Mouse (Mus musculus) embryonic facial prominence, embryonic 14.5 days (tissue): ENCODE results near the gene Ifitm6. TPM values are rescaled to one million over a fixed set of nuclear protein-coding genes. Genes with fewer than 3 reads are reported as not detected.
"Not testable (repeated sequence)": the region's sequence is repeated elsewhere in the genome, so short reads cannot be mapped to it uniquely, and the experiment has no call there.

Experiments used
- ATAC-seq: fragments of 200-750 bp; cut with Nextera tagmentation; 2 replicates; pipeline ENCODE4 v1.8.0; 2017; ENCODE audit warnings: low read depth, moderate number of reproducible peaks, moderate TSS enrichment
- DNase-seq: peaks from one replicate; pipeline ENCODE4 v3.0.0-alpha.2; 2015; ENCODE audit warnings: low spot score
- H3K27ac ChIP-seq: fragments of 300-500 bp; sonication (generic); replicated peaks from 2 replicates; pipeline ENCODE4 v1.5.1; 2014; ENCODE audit warnings: low read depth, mild to moderate bottlenecking, low read length, moderate library complexity
- H3K27me3 ChIP-seq: fragments of 300-500 bp; sonication (generic); replicated peaks from 2 replicates; pipeline ENCODE4 v1.6.1; 2014; ENCODE audit warnings: low read length; ENCODE audit not compliant: control insufficient read depth, insufficient read depth
- H3K36me3 ChIP-seq: fragments of 300-500 bp; sonication (generic); 2 replicates; pipeline ENCODE4 v1.6.1; 2014; ENCODE audit warnings: low read length, mixed read lengths; ENCODE audit not compliant: control insufficient read depth, insufficient read depth
- H3K4me1 ChIP-seq: fragments of 300-500 bp; sonication (generic); 2 replicates; pipeline ENCODE4 v1.6.1; 2014; ENCODE audit warnings: antibody characterized with exemption, low read length; ENCODE audit not compliant: control insufficient read depth, insufficient read depth
- H3K4me2 ChIP-seq: fragments of 300-500 bp; sonication (generic); 2 replicates; pipeline ENCODE4 v1.6.1; 2014; ENCODE audit warnings: low read depth, mild to moderate bottlenecking, low read length, moderate library complexity, mixed read lengths
- H3K4me3 ChIP-seq: fragments of 300-500 bp; sonication (generic); 2 replicates; pipeline ENCODE4 v1.5.1; 2014; ENCODE audit warnings: low read depth, mild to moderate bottlenecking, low read length
- H3K9ac ChIP-seq: fragments of 300-500 bp; sonication (generic); 2 replicates; pipeline ENCODE4 v1.6.1; 2014; ENCODE audit warnings: low read depth, mild to moderate bottlenecking, low read length, moderate library complexity, mixed read lengths
- H3K9me3 ChIP-seq: fragments of 300-500 bp; sonication (generic); 2 replicates; pipeline ENCODE4 v1.6.1; 2016; ENCODE audit warnings: low read length; ENCODE audit not compliant: control insufficient read depth
- WGBS: fragments of 180-500 bp; shearing (Covaris S2); extraction: QIAGEN DNeasy Blood & Tissue Kit; methylation state at CpG from one replicate; pipeline ENCODE4 v1.1.7; 2014; 5-methylcytosine and 5-hydroxymethylcytosine counted together
- polyA plus RNA-seq: library from polyadenylated mRNA; unstranded; fragments of >200 nt; fragmentation: Nextera tagmentation; extraction: Ambion mirVana; gene quantifications from 2 replicates; pipeline ENCODE4 v1.2.1, GENCODE M21; 2014

Gene Ifitm6
- polyA plus RNA-seq, 1 experiment from 2014 or later: 2.1 TPM

GRCm38 (mm10) chr7:141038090-141039032 is 20.6 kb upstream of the Ifitm6 start:
- WGBS: 68% methylated on average over 20 of the region's 21 CpGs
- no peak for ATAC-seq

GRCm38 (mm10) chr7:141036624-141037023 is 18.9 kb upstream of the Ifitm6 start:
- not testable (repeated sequence) for H3K9me3 ChIP-seq, H3K36me3 ChIP-seq, H3K9ac ChIP-seq, H3K4me2 ChIP-seq, H3K27ac ChIP-seq, H3K27me3 ChIP-seq, ATAC-seq, H3K4me1 ChIP-seq, DNase-seq, H3K4me3 ChIP-seq
- 78% methylated on average over 1 of the region's 2 CpGs for WGBS

More at GRCm38 (mm10) chr7:141038090-141039032, 20.6 kb upstream of the Ifitm6 start:
- no peak for DNase-seq
- Histone ChIP-seq H3K4me1 (peaks cover 5% of the 10 kb centered on the region), H3K27ac (no peak overlapping the region), H3K4me2 (no peak overlapping the region), H3K9me3 (no peaks in the 10 kb centered on the region), H3K27me3 (no peaks in the 10 kb centered on the region), H3K4me3 (no peak overlapping the region), H3K36me3 (no peaks in the 10 kb centered on the region), H3K9ac (no peak overlapping the region)

DNA sequence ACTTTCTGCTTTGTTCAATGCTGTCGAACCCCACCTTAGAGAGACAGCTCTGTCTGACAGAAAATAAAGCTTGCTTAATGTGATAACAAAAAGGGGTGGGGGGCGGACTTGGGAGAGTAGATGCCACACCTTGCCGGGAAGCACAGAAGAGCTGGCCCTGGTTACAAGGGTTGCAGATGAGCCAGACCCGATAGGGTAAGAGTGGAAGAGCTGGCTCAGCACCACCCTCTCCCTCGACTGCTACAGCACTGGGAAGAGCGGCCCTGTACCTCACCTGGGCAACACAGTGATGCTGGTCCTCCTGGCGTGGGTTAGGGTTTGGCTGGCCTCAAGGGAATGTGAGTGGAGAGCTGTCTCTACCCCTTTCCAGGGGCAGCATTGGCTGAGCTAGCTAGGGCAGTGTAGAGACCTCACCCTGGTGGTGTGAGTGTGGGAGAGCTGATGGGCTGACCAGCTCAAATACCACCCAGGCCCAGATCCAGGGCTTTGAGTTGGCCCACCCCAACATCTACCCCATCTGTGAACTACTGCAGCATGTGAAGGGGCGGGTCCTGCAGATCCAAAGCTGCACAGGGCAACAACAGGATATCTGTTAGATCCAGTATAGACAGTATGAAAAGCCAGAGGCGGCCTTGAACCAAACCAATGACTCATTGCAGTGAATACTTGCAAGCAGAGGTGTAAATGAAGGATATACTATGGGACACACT is 14.9 kb upstream of the Ifitm6 start:
- Histone ChIP-seq H3K9me3 (no peaks in the 10 kb centered on the region), H3K4me3 (no peak overlapping the region), H3K36me3 (no peaks in the 10 kb centered on the region), H3K4me1 (no peaks in the 10 kb centered on the region), H3K4me2 (no peak overlapping the region), H3K9ac (no peak overlapping the region), H3K27me3 (no peaks in the 10 kb centered on the region), H3K27ac (no peak overlapping the region)
- DNase-seq (no peak), ATAC-seq (no peak)
- 72% methylated on average over 9 of the region's 9 CpGs for WGBS

DNA sequence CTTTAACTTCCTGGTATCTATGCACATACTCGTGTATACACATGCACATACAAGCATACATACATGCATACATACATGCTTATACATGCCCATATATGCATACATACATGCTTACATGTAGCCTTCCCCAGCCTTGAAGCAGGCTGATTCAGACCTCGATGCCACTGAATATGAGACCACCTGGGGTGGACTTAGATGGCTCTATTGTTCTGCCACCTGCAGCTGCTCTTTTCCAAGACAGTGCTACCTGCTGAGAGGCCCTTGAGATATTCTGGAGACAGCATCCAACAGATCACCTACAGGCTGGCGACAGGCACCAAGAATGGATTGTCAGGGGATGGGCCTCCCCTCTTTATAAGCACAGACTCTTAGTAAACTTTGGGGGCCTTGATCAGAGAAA is 12.7 kb upstream of the Ifitm6 start:
- Histone ChIP-seq H3K9me3 (no peaks in the 10 kb centered on the region), H3K4me1 (no peaks in the 10 kb centered on the region), H3K27me3 (no peaks in the 10 kb centered on the region), H3K4me2 (no peak overlapping the region), H3K9ac (no peak overlapping the region), H3K36me3 (no peaks in the 10 kb centered on the region), H3K27ac (no peak overlapping the region), H3K4me3 (no peak overlapping the region)
- 61% methylated on average over 3 of the region's 3 CpGs for WGBS
- DNase-seq (no peak), ATAC-seq (no peak)

GRCm38 (mm10) chr7:141028831-141029230 is 11.1 kb upstream of the Ifitm6 start, which contains the start of gene Gm17387:
Gene Gm17387, plus strand, starts transcription at chr7:141029131.
- Histone ChIP-seq H3K4me1 (no peaks in the 10 kb centered on the region), H3K4me3 (no peak within 1 kb of the TSS), H3K9me3 (no peaks in the 10 kb centered on the region), H3K9ac (no peak within 1 kb of the TSS), H3K27me3 (no peaks in the 10 kb centered on the region), H3K4me2 (no peak within 1 kb of the TSS), H3K36me3 (no peaks in the 10 kb centered on the region), H3K27ac (no peak within 1 kb of the TSS)
- DNase-seq (no peak), ATAC-seq (no peak)
- 98% methylated on average over 2 of the region's 2 CpGs for WGBS

DNA sequence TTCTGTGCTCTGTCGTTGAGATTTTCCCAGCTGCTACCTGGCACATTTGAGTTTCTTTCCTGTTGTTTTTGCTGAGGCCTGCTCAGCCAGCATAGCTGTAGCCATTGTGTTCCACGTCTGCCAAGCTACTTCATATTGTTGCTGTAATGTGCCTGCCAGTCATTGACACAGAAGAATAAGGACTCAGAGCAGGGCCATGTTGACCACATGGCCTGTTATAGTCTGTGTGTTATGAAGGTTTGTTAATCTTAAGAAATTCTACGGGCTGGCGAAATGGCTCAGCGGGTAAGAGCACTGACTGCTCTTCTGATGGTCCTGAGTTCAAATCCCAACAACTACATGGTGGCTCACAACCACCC is 9.0 kb upstream of the Ifitm6 start:
- DNase-seq (no peak), ATAC-seq (no peak)
- Histone ChIP-seq H3K4me2 (no peak overlapping the region), H3K36me3 (no peaks in the 10 kb centered on the region), H3K9me3 (no peaks in the 10 kb centered on the region), H3K9ac (no peak overlapping the region), H3K27ac (0 out of 2 replicates have a peak overlapping the region, but pooled peaks have one; percentile 8), H3K27me3 (no peaks in the 10 kb centered on the region), H3K4me1 (no peaks in the 10 kb centered on the region), H3K4me3 (no peak overlapping the region)
- WGBS: 62% methylated on average over 5 of the region's 5 CpGs

GRCm38 (mm10) chr7:141026097-141026739 is 8.5 kb upstream of the Ifitm6 start:
- Histone ChIP-seq H3K27ac (0 out of 2 replicates have a peak overlapping the region, but pooled peaks have one; percentile 8), H3K4me2 (no peak overlapping the region), H3K9ac (no peak overlapping the region), H3K9me3 (no peaks in the 10 kb centered on the region), H3K4me1 (no peaks in the 10 kb centered on the region), H3K4me3 (no peak overlapping the region), H3K36me3 (no peaks in the 10 kb centered on the region), H3K27me3 (no peaks in the 10 kb centered on the region)
- 38% methylated on average over 6 of the region's 6 CpGs for WGBS
- no peak for DNase-seq
- ATAC-seq: no peak
